Mouse (Mus musculus) megakaryocyte, embryonic 14.5 days (primary cell): ENCODE measurements around the gene Hmgn3.

Experiments
- FLI1 ChIP-seq: IDR thresholded peaks from 2 replicates; pipeline ENCODE4 v1.6.1; 2012; ENCODE audit warnings: low read length, inconsistent platforms, mixed read lengths
- GATA1 ChIP-seq: IDR thresholded peaks from 3 replicates; pipeline ENCODE4 v1.6.1; 2012; ENCODE audit warnings: mixed read lengths, low read length, inconsistent platforms, borderline replicate concordance

GRCm38 (mm10) chr9:83100786-83101185 lies 45.7 kb downstream of the Hmgn3 start:
- TF ChIP-seq GATA1 (no peak), FLI1 (no peak)
